Mouse (Mus musculus): ENCODE data around the gene Hras. TPM values are rescaled to one million over a fixed set of nuclear protein-coding genes. Genes with fewer than 3 reads are reported as not detected.

The Hras gene
- total and polyA plus RNA-seq, 2 experiments from 2014 or later = 103 to 198 TPM

GRCm38 (mm10) chr7:141226535-141226934 lies 32.7 kb upstream of the Hras start:
- Histone ChIP-seq H3K4me1 (ENCODE audit: insufficient read depth) (peaks cover 17% of the 10 kb centered on the region), H3K36me3 (ENCODE audit: insufficient read depth) (peaks cover 8% of the 10 kb centered on the region), H3K4me2 (ENCODE audit: low read depth) (no peak overlapping the region), H3K9ac (no peak overlapping the region), H3K27ac (ENCODE audit: low read depth, low read length) (no peak overlapping the region), H3K4me3 (ENCODE audit: low read depth, low read length) (no peak overlapping the region), H3K9me3 (ENCODE audit: low read length) (no peaks in the 10 kb centered on the region), H3K27me3 (ENCODE audit: insufficient read depth, low read length) (no peaks in the 10 kb centered on the region)
- ATAC-seq (no peak), DNase-seq (no peak)
- WGBS = 83% methylated on average over 6 of the region's 6 CpGs
- TF ChIP-seq CTCF (IDR thresholded peaks at IDR 0.05; ENCODE audit: low read depth) = peak; percentile 9; the same call in 1 of the 2 replicates

- H3K4me2 ChIP-seq (ENCODE audit: low read depth) = 0 out of 2 replicates have a peak overlapping the region, but pooled peaks have one; percentile 71
- no peak overlapping the region for H3K27ac ChIP-seq (ENCODE audit: low read depth, low read length)
- no peaks in the 10 kb centered on the region for H3K27me3 ChIP-seq (ENCODE audit: insufficient read depth, low read length)
- H3K9me3 ChIP-seq (ENCODE audit: low read length) = no peaks in the 10 kb centered on the region
- no peak for TF ChIP-seq CTCF (IDR thresholded peaks at IDR 0.05; ENCODE audit: low read depth)
- no peak overlapping the region for H3K4me3 ChIP-seq (ENCODE audit: low read depth, low read length)
- WGBS = 92% methylated on average over 4 of the region's 4 CpGs
- no peak overlapping the region for H3K9ac ChIP-seq
- DNase-seq (no peak), ATAC-seq (no peak)
- H3K4me1 ChIP-seq (ENCODE audit: insufficient read depth) = peaks cover 5% of the 10 kb centered on the region; the same call in 1 of the 2 replicates
- H3K36me3 ChIP-seq (ENCODE audit: insufficient read depth) = no peaks in the 10 kb centered on the region; the same call in 1 of the 2 replicates
Observed at GRCm38 (mm10) chr7:141222696-141223215, 29.0 kb upstream of the Hras start.

- Histone ChIP-seq H3K36me3 (ENCODE audit: insufficient read depth) (no peaks in the 10 kb centered on the region; the same call in 1 of the 2 replicates), H3K4me3 (ENCODE audit: low read depth, low read length) (peak overlapping the region; percentile 42), H3K4me2 (ENCODE audit: low read depth) (peak overlapping the region; percentile 71), H3K9me3 (ENCODE audit: low read length) (no peaks in the 10 kb centered on the region), H3K9ac (peak overlapping the region; percentile 53), H3K4me1 (ENCODE audit: insufficient read depth) (peaks cover 5% of the 10 kb centered on the region; the same call in 1 of the 2 replicates), H3K27me3 (ENCODE audit: insufficient read depth, low read length) (no peaks in the 10 kb centered on the region), H3K27ac (ENCODE audit: low read depth, low read length) (no peak overlapping the region)
- WGBS = 8% methylated on average over 8 of the region's 8 CpGs
- DNase-seq (no peak), ATAC-seq (no peak)
- no peak for TF ChIP-seq CTCF (IDR thresholded peaks at IDR 0.05; ENCODE audit: low read depth)
Observed at GRCm38 (mm10) chr7:141222126-141222467, 28.3 kb upstream of the Hras start.

- ATAC-seq (peak; percentile 99), DNase-seq (peak; percentile 95)
- peaks cover 5% of the 10 kb centered on the region; the same call in 1 of the 2 replicates for H3K4me1 ChIP-seq (ENCODE audit: insufficient read depth)
- 3% methylated on average over 44 of the region's 44 CpGs for WGBS
- no peaks in the 10 kb centered on the region for H3K27me3 ChIP-seq (ENCODE audit: insufficient read depth, low read length)
- H3K9ac ChIP-seq = peak overlapping the region; percentile 53
- TF ChIP-seq CTCF (IDR thresholded peaks at IDR 0.05; ENCODE audit: low read depth) = peak; percentile 38
- no peaks in the 10 kb centered on the region for H3K9me3 ChIP-seq (ENCODE audit: low read length)
- H3K27ac ChIP-seq (ENCODE audit: low read depth, low read length) = no peak overlapping the region
- peak overlapping the region; percentile 71 for H3K4me2 ChIP-seq (ENCODE audit: low read depth)
- no peaks in the 10 kb centered on the region; the same call in 1 of the 2 replicates for H3K36me3 ChIP-seq (ENCODE audit: insufficient read depth)
- H3K4me3 ChIP-seq (ENCODE audit: low read depth, low read length) = peak overlapping the region; percentile 42
Observed at GRCm38 (mm10) chr7:141221249-141222125, 27.7 kb upstream of the Hras start.

GRCm38 (mm10) chr7:141220377-141220776 lies 26.6 kb upstream of the Hras start:
- ATAC-seq = no peak
- peaks cover 5% of the 10 kb centered on the region; the same call in 1 of the 2 replicates for H3K4me1 ChIP-seq (ENCODE audit: insufficient read depth)
- no peak overlapping the region for H3K9ac ChIP-seq
- no peak overlapping the region for H3K27ac ChIP-seq (ENCODE audit: low read depth, low read length)
- no peak overlapping the region for H3K4me3 ChIP-seq (ENCODE audit: low read depth, low read length)
- H3K9me3 ChIP-seq (ENCODE audit: low read length) = no peaks in the 10 kb centered on the region
- 68% methylated on average over 1 of the region's 1 CpGs for WGBS
- H3K27me3 ChIP-seq (ENCODE audit: insufficient read depth, low read length) = no peaks in the 10 kb centered on the region
- H3K36me3 ChIP-seq (ENCODE audit: insufficient read depth) = no peaks in the 10 kb centered on the region; the same call in 1 of the 2 replicates
- H3K4me2 ChIP-seq (ENCODE audit: low read depth) = no peak overlapping the region
- TF ChIP-seq CTCF (IDR thresholded peaks at IDR 0.05; ENCODE audit: low read depth) = no peak
- no peak for DNase-seq

- Histone ChIP-seq H3K9me3 (ENCODE audit: low read length) (no peaks in the 10 kb centered on the region), H3K4me3 (ENCODE audit: low read depth, low read length) (no peak overlapping the region), H3K27ac (ENCODE audit: low read depth, low read length) (no peak overlapping the region), H3K9ac (no peak overlapping the region), H3K4me1 (ENCODE audit: insufficient read depth) (peaks cover 5% of the 10 kb centered on the region; the same call in 1 of the 2 replicates), H3K36me3 (ENCODE audit: insufficient read depth) (no peaks in the 10 kb centered on the region; the same call in 1 of the 2 replicates), H3K27me3 (ENCODE audit: insufficient read depth, low read length) (no peaks in the 10 kb centered on the region), H3K4me2 (ENCODE audit: low read depth) (no peak overlapping the region)
- WGBS = 95% methylated on average over 1 of the region's 1 CpGs
- no peak for ATAC-seq
- no peak for DNase-seq
- no peak for TF ChIP-seq CTCF (IDR thresholded peaks at IDR 0.05; ENCODE audit: low read depth)
Observed at GRCm38 (mm10) chr7:141219558-141220099, 25.8 kb upstream of the Hras start.
